Mouse (Mus musculus) left cerebral cortex, postnatal 25 days (tissue): ENCODE results near the gene Cptp. TPM values are rescaled to one million over a fixed set of nuclear protein-coding genes. Genes with fewer than 3 reads are reported as not detected.

ENCODE experiments used
- DNase-seq, 2 experiments: peaks; one replicate each; pipeline ENCODE4 v3.0.0; 2022; ENCODE audit warnings: low spot score in 2 of 2, mixed read lengths in 1 of 2
- intact Hi-C: fragments of 180-260 bp; cut with DNase I; formaldehyde crosslinking; loops from one replicate; pipeline ENCODE4 v1.15.1; 2025
- total RNA-seq, 2 experiments: library from RNA; stranded (reverse); gene quantifications; 2 replicates each; pipeline ENCODE4 v1.2.3; 2021

Gene Cptp
- total RNA-seq, 2 experiments from 2014 or later = 25.5 to 31.8 TPM

DNA sequence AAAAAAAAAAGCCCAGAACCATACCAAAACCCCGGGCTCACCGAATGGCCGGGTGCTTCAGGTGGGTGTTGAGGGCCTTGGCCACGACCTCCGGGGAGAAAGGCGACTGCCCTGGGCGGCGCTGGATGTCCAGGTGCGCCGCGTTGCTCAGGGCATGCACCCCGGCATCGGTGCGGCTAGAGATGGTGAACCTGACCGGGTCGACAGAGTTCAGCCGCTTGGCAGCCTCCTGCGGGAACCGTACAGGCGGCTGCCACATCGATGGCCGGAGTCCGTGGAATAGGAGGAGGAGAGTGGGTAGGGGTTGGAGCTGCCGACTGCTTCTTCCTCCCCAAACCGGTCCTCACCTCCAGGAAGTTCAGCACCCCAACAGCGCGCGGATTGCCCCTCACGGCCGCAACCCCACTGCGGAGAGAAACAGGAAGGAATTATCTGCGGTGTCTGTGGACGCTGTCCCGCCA is 21.8 kb upstream of the Cptp start:
- DNase-seq = no peak
- intact Hi-C loops = no loop called here

DNA sequence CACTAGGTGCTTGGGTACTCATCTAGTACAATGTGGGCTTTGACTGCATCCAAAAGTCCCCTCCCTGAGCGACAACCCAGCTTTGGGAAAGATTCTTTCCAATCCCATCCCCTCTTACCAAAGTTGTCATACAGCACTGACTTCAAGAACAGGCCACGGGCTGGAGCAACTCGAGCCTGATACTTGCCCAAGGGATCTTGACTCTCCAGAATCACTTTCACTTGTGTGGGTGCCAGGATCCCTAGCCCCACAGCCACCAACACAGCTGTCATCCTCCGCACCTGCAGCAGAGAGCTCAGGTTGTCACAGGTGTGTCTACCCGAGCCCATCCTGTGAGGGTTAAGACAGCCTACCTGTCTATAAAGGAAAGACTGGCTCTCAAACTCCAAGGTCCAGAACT is 20.1 kb upstream of the Cptp start:
- DNase-seq = no peak
- intact Hi-C loops = no loop called here

DNA sequence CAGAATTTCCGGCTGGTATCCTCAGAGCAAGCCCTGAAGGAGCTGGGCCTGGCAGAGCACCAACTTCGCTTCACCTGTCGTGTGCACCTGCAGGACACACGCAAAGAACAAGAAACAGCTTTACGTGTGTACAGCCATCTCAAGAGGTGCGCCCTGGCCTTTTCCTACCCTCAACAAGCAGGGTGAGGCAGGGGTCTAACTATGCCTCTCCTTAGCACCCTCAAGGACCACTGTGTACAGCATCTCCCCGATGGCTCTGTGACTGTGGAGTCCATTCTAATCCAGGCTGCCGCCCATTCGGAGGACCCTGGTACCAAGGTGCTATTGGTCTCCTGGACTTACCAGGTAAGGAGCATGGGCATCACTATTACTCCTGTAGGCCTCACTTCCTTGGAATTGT is 18.9 kb upstream of the Cptp start:
- intact Hi-C loops = no loop called here
- DNase-seq = no peak

DNA sequence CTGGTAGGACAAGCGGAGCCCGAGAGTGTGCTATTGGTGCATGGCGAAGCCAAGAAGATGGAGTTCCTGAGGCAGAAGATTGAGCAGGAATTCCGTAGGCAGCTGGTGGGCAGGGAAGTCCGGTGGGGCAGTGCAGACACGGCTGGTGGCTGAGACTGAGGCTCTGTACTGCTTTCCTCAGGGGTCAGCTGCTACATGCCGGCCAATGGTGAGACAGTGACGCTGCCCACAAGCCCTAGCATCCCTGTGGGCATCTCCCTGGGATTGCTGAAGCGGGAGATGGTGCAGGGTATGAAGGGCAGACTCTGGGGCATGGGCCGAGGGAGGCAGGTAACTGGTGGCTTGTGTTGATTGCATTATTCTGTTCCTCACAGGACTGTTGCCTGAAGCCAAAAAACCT is 18.4 kb upstream of the Cptp start:
- intact Hi-C loops = no loop called here
- DNase-seq = no peak

DNA sequence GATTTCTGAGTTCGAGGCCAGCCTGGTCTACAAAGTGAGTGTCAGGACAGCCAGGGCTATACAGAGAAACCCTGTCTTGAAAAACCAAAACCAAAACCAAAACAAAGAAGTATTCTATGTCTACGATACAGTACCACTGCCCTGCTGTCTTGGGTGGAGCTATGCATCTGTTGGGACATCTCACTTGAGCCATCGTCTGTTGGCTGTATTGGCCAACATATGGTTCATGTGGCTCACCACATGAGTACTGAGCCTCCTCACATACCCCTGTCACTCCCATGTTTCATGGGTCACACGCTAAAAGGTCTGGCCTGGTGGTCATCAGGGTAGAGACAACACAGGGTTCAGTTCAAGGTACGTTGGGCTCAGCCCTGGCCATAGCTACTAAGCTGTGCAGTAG is 17.1 kb upstream of the Cptp start:
- intact Hi-C loops = no loop called here
- DNase-seq = no peak

DNA sequence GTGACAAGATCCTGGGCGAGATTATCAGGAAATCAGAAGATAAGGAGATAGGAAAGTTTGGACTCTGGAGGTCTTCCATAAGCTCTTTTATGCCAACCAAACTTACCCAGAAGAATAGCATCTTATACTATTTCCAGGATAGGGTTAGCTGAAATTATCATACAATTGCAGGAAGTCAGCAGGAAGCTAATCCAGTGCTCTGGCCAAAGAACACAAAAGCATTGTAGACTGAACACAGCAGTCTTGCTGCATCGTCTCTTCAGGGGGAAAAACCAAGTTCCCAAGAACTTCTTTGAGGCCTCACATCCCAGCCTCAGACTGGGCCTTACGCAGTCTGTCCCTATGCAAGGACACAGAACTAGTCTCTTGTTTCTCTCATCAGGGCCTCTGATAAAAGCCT is 14.3 kb upstream of the Cptp start:
- intact Hi-C loops = no loop called here
- DNase-seq = no peak

DNA sequence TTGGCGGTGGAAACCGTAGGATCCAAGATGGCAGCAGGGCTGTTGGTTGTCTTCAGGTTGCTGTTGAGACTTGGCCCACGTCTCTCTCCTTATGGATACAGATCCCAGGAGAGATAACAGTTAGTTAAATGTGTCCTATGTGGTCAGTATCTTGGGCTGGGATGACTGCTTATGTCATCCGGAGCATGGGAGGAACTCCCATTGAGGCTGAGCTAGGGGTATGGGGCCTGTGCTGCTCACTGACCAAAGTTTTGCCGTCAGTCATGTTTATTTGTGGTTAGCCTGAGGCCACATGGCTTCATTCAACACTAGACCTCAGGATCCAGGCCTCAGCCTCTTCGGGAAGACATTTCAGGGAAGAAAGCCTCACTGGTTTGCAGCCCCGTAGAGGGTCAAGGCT is 2.2 kb upstream of the Cptp start:
- DNase-seq = no peak
- intact Hi-C loops = no loop called here

DNA sequence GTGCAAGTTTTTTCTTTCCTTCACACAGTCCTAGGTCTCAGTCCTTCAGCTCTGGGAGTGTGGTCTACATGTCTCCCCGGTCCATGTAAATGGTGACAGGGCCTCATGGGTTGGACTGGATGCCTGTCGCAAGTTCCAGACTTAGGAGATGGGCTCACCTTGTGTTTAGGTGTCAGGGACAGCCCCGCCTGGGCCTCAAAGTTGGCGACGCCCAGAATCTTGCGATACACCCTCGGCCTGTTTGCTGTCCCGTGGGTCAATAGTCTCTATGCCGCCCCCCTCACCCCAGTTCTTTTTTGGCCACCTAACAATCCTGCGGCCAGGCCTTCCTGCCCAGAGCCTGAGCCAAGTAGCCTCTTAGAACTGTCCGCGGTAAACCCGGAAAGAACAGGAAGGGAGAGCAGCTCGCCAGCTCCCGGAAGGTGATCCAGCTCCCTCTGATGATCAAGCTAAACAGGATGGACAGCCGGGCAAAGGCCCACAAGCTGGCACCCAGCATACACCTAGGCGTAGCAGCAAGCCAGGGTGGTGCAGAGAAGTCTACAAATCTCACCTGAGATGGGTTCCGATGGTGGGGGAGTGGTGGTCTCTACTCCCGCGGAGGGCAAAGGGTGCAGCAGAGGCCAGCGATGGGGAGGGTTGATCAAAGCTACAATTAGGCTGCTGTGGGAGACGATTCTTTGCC is 484 bp downstream of the Cptp start:
- intact Hi-C loops = no loop called here
- no peak for DNase-seq

- DNase-seq = no peak
Measured at GRCm38 (mm10) chr4:155863001-155863400, 6.2 kb downstream of the Cptp start, which contains the start of gene Tas1r3. Gene Tas1r3, minus strand, starts transcription at chr4:155863362.

GRCm38 (mm10) chr4:155861787-155862186 is 7.5 kb downstream of the Cptp start:
- DNase-seq = no peak
- intact Hi-C loops = no loop called here

More at GRCm38 (mm10) chr4:155863001-155863400, 6.2 kb downstream of the Cptp start, which contains the start of gene Tas1r3:
- intact Hi-C loops = no loop called here

DNA sequence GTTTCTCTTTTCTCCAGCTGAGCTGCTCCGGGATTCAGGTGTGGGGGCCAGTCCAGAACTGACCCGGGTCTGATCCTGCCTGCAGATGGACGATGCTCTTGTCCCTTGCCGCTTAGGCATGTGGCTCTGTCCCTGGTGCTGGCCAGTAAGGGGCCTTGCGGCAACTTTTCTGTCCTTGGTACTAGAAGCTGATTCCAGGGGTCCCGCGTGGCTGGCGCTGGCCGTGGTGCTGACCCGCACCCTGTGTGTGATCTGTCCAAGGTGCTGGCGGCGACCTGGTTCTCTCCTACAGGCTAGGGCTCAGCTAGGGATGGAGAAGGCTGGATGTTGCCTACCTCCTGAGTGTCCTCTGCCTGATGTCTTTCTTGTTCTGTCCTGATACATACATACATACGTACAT is 9.9 kb downstream of the Cptp start:
- intact Hi-C loops = no loop called here
- DNase-seq = no peak

- DNase-seq = no peak
- intact Hi-C loops = no loop called here
Measured at GRCm38 (mm10) chr4:155856881-155857280, 12.4 kb downstream of the Cptp start.

- no peak for DNase-seq
- intact Hi-C loops = no loop called here
Measured at GRCm38 (mm10) chr4:155856071-155856470, 13.2 kb downstream of the Cptp start.

- intact Hi-C loops = no loop called here
- no peak for DNase-seq
Measured at GRCm38 (mm10) chr4:155854991-155855390, 14.2 kb downstream of the Cptp start.

GRCm38 (mm10) chr4:155853421-155853820 is 15.8 kb downstream of the Cptp start:
- intact Hi-C loops = no loop called here

GRCm38 (mm10) chr4:155851951-155852411 is 17.3 kb downstream of the Cptp start:
- intact Hi-C loops = no loop called here
- no peak for DNase-seq

More at GRCm38 (mm10) chr4:155853421-155853820, 15.8 kb downstream of the Cptp start:
- DNase-seq = no peak

- intact Hi-C loops = no loop called here
Measured at GRCm38 (mm10) chr4:155851368-155851767, 17.9 kb downstream of the Cptp start.

DNA sequence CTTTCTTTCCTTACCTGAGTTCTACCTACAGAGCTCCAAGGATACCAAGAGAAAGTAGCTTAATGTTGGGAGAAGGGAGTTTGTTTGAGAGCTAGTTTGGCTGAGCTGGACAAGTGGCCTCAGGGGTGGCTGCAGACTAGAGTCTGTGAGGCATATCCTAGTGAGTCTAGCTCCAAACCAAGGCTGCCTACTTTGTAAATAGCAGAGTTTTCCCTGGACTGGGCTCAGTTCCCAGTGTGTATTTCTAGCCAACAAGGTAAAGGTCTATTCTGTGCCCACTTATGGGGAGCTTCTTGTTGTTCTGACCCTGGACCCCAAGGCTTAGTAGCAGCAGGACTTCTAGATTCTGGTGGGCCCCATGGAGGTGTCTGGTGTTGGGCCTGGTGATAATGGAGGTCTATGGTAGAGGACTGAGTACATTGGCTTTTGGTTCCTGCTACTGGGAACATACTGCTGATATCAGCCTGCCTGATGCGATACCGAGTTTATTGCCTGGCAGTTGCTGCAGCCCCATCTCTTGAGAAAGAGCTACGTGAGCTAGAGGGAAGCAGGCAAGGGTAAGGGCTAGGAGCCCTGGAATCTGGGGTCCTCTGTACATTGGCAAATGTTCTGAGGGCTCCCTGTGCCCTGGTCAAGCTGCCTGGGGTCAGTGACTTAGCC is 19.3 kb downstream of the Cptp start:
- intact Hi-C loops = no loop called here
- no peak for DNase-seq

More at GRCm38 (mm10) chr4:155851368-155851767, 17.9 kb downstream of the Cptp start:
- no peak for DNase-seq

DNA sequence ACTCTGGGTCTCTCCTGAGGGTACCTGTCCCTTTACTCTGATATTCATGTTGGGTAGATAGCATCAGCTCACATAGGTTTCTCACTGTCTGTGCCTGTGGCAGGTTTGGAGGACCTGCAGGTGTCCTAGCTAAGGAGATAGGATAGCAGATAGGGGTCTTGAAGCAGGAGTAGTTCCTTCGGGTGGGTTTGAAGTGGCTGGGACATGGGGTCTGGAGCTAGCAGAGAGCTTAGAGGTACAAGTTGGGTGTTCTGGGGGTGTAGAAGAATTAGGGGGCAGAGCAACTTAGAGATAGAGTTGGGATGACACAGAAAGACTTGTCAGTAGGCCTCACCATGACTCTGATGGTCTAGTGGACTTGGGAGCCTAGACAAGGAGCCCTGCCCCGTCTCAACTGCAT is 19.8 kb downstream of the Cptp start:
- intact Hi-C loops = no loop called here
- no peak for DNase-seq

GRCm38 (mm10) chr4:155848434-155849095 is 20.7 kb downstream of the Cptp start:
- intact Hi-C loops = no loop called here
- DNase-seq = no peak
